Mouse (Mus musculus) bone marrow, adult 2 months (tissue): Measurements from ENCODE around the gene Cnot6. TPM values are rescaled to one million over a fixed set of nuclear protein-coding genes. Genes with fewer than 3 reads are reported as not detected.

Experiments
- H3K27ac ChIP-seq: fragments of 200-500 bp; 2 replicates; pipeline ENCODE4 v1.5.1; 2012; ENCODE audit warnings: low read depth, mild to moderate bottlenecking, control low read depth, inconsistent platforms, low read length; ENCODE audit not compliant: control insufficient read depth, poor library complexity, insufficient read depth
- H3K4me1 ChIP-seq: fragments of 200-500 bp; 2 replicates; pipeline ENCODE4 v1.6.1; 2011; ENCODE audit warnings: low read length; ENCODE audit not compliant: control insufficient read depth, insufficient read depth
- H3K4me3 ChIP-seq: fragments of 200-500 bp; replicated peaks from 2 replicates; pipeline ENCODE3; 2011; ENCODE audit warnings: mild to moderate bottlenecking, low read depth, low read length, control low read depth; ENCODE audit not compliant: control insufficient read depth
- CTCF ChIP-seq: fragments of 200-500 bp; IDR thresholded peaks from 2 replicates; pipeline ENCODE4 v1.5.1; 2011; ENCODE audit warnings: low read length, control low read depth; ENCODE audit not compliant: control insufficient read depth, insufficient read depth
- POLR2A ChIP-seq: fragments of 200-500 bp; IDR thresholded peaks from 2 replicates; pipeline ENCODE4 v1.6.1; 2011; ENCODE audit warnings: low read depth, mild to moderate bottlenecking, control low read depth, low read length, borderline replicate concordance; ENCODE audit not compliant: control insufficient read depth
- WGBS: fragments of 180-500 bp; shearing (Covaris S2); methylation state at CpG from one replicate; pipeline ENCODE4 v1.1.7; 2018; 5-methylcytosine and 5-hydroxymethylcytosine counted together
- polyA plus RNA-seq: library from polyadenylated mRNA; stranded (reverse); fragments of >200 nt; gene quantifications from 2 replicates; pipeline ENCODE4 v1.2.4, GENCODE M21; 2011; ENCODE audit warnings: low replicate concordance; ENCODE audit not compliant: missing spikeins, insufficient read depth, insufficient read length

The Cnot6 gene
- polyA plus RNA-seq, 1 experiment: 19.7 TPM

GRCm38 (mm10) chr11:49665462-49665861 is 47.1 kb downstream of the Cnot6 start:
- TF ChIP-seq CTCF (no peak), POLR2A (no peak)
- 54% methylated on average over 4 of the region's 4 CpGs for WGBS
- Histone ChIP-seq H3K4me3 (no peak overlapping the region), H3K27ac (no peak overlapping the region), H3K4me1 (peaks cover 2% of the 10 kb centered on the region)

- no peak for TF ChIP-seq CTCF
- TF ChIP-seq POLR2A: no peak
- Histone ChIP-seq H3K4me1 (peaks cover 2% of the 10 kb centered on the region), H3K4me3 (no peak overlapping the region), H3K27ac (no peak overlapping the region; the same call in 1 of the 2 replicates)
- WGBS: 52% methylated on average over 12 of the region's 12 CpGs
Observed at GRCm38 (mm10) chr11:49664262-49665140, 48.0 kb downstream of the Cnot6 start.

GRCm38 (mm10) chr11:49663310-49663709 is 49.2 kb downstream of the Cnot6 start, which contains the start of gene Scgb3a1:
Gene Scgb3a1 (plus strand): TSS chr11:49663610.
- no peak for TF ChIP-seq CTCF
- TF ChIP-seq POLR2A: no peak
- no peak within 1 kb of the TSS for H3K4me3 ChIP-seq
- no peak within 1 kb of the TSS; the same call in 1 of the 2 replicates for H3K27ac ChIP-seq
- H3K4me1 ChIP-seq: peaks cover 8% of the 10 kb centered on the region
- 51% methylated on average over 5 of the region's 5 CpGs for WGBS

GRCm38 (mm10) chr11:49662292-49662780 is 50.2 kb downstream of the Cnot6 start:
- Histone ChIP-seq H3K4me1 (peaks cover 8% of the 10 kb centered on the region), H3K27ac (no peak overlapping the region)
- WGBS: 69% methylated on average over 15 of the region's 15 CpGs

GRCm38 (mm10) chr11:49659470-49659799 is 53.1 kb downstream of the Cnot6 start:
- H3K4me3 ChIP-seq: no peak overlapping the region
- no peak for TF ChIP-seq POLR2A
- no peak for TF ChIP-seq CTCF
- 64% methylated on average over 7 of the region's 7 CpGs for WGBS
- H3K4me1 ChIP-seq: peaks cover 7% of the 10 kb centered on the region
- no peak overlapping the region for H3K27ac ChIP-seq

More at GRCm38 (mm10) chr11:49662292-49662780, 50.2 kb downstream of the Cnot6 start:
- TF ChIP-seq POLR2A (no peak), CTCF (no peak)
- H3K4me3 ChIP-seq: no peak overlapping the region

GRCm38 (mm10) chr11:49658791-49659469 is 53.6 kb downstream of the Cnot6 start:
- H3K4me3 ChIP-seq: no peak overlapping the region
- 7% methylated on average over 10 of the region's 10 CpGs for WGBS
- peaks cover 6% of the 10 kb centered on the region; the same call in 1 of the 2 replicates for H3K4me1 ChIP-seq
- TF ChIP-seq CTCF: no peak
- no peak for TF ChIP-seq POLR2A
- peak overlapping the region; percentile 28 for H3K27ac ChIP-seq

- Histone ChIP-seq H3K27ac (no peak overlapping the region), H3K4me1 (peaks cover 6% of the 10 kb centered on the region; the same call in 1 of the 2 replicates)
- TF ChIP-seq CTCF (no peak), POLR2A (no peak)
Observed at GRCm38 (mm10) chr11:49658065-49658464, 54.5 kb downstream of the Cnot6 start.

GRCm38 (mm10) chr11:49655501-49655900 is 57.0 kb downstream of the Cnot6 start:
- no peak for TF ChIP-seq POLR2A
- no peak for TF ChIP-seq CTCF
- H3K4me3 ChIP-seq: no peak overlapping the region
- H3K4me1 ChIP-seq: peaks cover 6% of the 10 kb centered on the region; the same call in 1 of the 2 replicates

More at GRCm38 (mm10) chr11:49658065-49658464, 54.5 kb downstream of the Cnot6 start:
- WGBS: 68% methylated on average over 4 of the region's 4 CpGs
- no peak overlapping the region for H3K4me3 ChIP-seq

More at GRCm38 (mm10) chr11:49655501-49655900, 57.0 kb downstream of the Cnot6 start:
- H3K27ac ChIP-seq: no peak overlapping the region
